Comparison of ENCODE assay signal across 23 mouse cellular contexts in the genomic region with DNA sequence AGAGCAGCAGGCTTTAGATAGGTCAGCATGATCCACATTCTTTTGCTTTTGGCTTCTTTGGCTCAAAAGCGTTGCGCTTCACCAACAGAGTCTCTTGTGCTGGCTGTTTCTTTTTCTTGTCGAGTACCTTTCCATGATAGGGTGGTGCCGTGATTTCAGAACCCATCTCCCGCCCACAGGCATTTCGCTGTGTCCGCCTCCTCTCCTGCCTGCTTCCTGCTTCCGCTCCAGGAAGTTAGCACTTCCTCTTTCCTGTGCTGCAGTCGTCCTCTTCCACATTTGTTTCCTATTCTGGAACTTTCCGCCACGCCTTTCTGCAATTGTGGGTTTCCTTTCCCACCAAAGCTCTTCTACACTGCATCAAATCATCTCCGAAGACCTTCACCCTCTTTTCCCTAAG.
"Had no signal": no experiment of that assay in that cellular context is flagged by ENCODE, and none has a peak within 500 bp of the region (broad histone marks: within the 10 kb centered on the region; RNA-seq: fewer than 3 reads in every experiment).

No protein-coding gene starts in this region.

- H3K36me3 ChIP-seq: heart, embryonic 12.5 days; hindbrain, embryonic 13.5 days; hindbrain, embryonic 15.5 days; kidney, embryonic 15.5 days; limb, embryonic 13.5 days; limb, embryonic 15.5 days; liver, embryonic 12.5 days had no signal

- H3K27me3 ChIP-seq: heart, embryonic 12.5 days; hindbrain, embryonic 13.5 days; hindbrain, embryonic 15.5 days; kidney, embryonic 15.5 days; liver, embryonic 12.5 days had no signal

- H3K4me2 ChIP-seq: heart, embryonic 12.5 days; hindbrain, embryonic 13.5 days; hindbrain, embryonic 15.5 days; kidney, embryonic 15.5 days; limb, embryonic 13.5 days; limb, embryonic 15.5 days; liver, embryonic 12.5 days had no signal

- H3K27ac ChIP-seq: heart, adult 2 months; hindbrain, embryonic 13.5 days; hindbrain, embryonic 15.5 days; hindbrain, postnatal 0 days; kidney, embryonic 15.5 days; kidney, postnatal 0 days; layer of hippocampus, adult 2 months; left cerebral cortex, adult 2 months; limb, embryonic 13.5 days; limb, embryonic 15.5 days; liver, embryonic 12.5 days; liver, embryonic 14.5 days had no signal

- H3K4me3 ChIP-seq: heart, adult 2 months; heart, embryonic 12.5 days; hindbrain, embryonic 13.5 days; hindbrain, embryonic 15.5 days; kidney, embryonic 15.5 days; layer of hippocampus, adult 2 months; left cerebral cortex, adult 2 months; limb, embryonic 13.5 days; limb, embryonic 15.5 days; liver, embryonic 12.5 days had no signal

- ATAC-seq: hindbrain, postnatal 0 days; liver, embryonic 12.5 days had no signal

- H3K9me3 ChIP-seq: heart, embryonic 12.5 days; hindbrain, embryonic 13.5 days; hindbrain, embryonic 15.5 days; kidney, embryonic 15.5 days; limb, embryonic 13.5 days; limb, embryonic 15.5 days; liver, embryonic 12.5 days had no signal

- DNase-seq: gastrocnemius, postnatal 14 days; gastrocnemius, postnatal 36 days; heart, adult 2 months; heart, postnatal 10 days; heart, postnatal 36 days; kidney, adult 11 months; kidney, adult 2 months; kidney, adult 9 months; kidney, postnatal 14 days; kidney, postnatal 36 days; left cerebral cortex, postnatal 4 days had no signal

- H3K9ac ChIP-seq: heart, embryonic 12.5 days; hindbrain, embryonic 13.5 days; hindbrain, embryonic 15.5 days; kidney, embryonic 15.5 days; limb, embryonic 13.5 days; limb, embryonic 15.5 days; liver, embryonic 12.5 days; liver, embryonic 14.5 days had no signal

- H3K4me1 ChIP-seq: hindbrain, embryonic 13.5 days; hindbrain, embryonic 15.5 days; kidney, embryonic 15.5 days; liver, embryonic 12.5 days had no signal
